Mouse (Mus musculus) stomach, embryonic 16.5 days (tissue): ENCODE measurements around the gene Abcg1. TPM values are rescaled to one million over a fixed set of nuclear protein-coding genes. Genes with fewer than 3 reads are reported as not detected.

Experiments used
- ATAC-seq: fragments of 200-750 bp; cut with Nextera tagmentation; 2 replicates; pipeline ENCODE4 v1.8.0; 2017; ENCODE audit warnings: moderate number of reproducible peaks, moderate TSS enrichment; ENCODE audit not compliant: insufficient read depth, low FRiP score
- H3K27ac ChIP-seq: fragments of 300-500 bp; sonication (generic); 2 replicates; pipeline ENCODE4 v1.5.1; 2014; ENCODE audit warnings: low read length
- H3K27me3 ChIP-seq: fragments of 300-500 bp; sonication (generic); 2 replicates; pipeline ENCODE4 v1.6.1; 2014; ENCODE audit warnings: low read length, control low read depth, mixed read lengths; ENCODE audit not compliant: control insufficient read depth, insufficient read depth
- H3K36me3 ChIP-seq: fragments of 300-500 bp; sonication (generic); 2 replicates; pipeline ENCODE4 v1.6.1; 2014; ENCODE audit warnings: low read length; ENCODE audit not compliant: control insufficient read depth, insufficient read depth
- H3K4me1 ChIP-seq: fragments of 300-500 bp; sonication (generic); 2 replicates; pipeline ENCODE4 v1.6.1; 2014; ENCODE audit warnings: low read length, control low read depth, mixed read lengths; ENCODE audit not compliant: control insufficient read depth, insufficient read depth
- H3K4me2 ChIP-seq: fragments of 300-500 bp; sonication (generic); 2 replicates; pipeline ENCODE4 v1.6.1; 2014; ENCODE audit warnings: low read depth, low read length, mixed read lengths
- H3K4me3 ChIP-seq: fragments of 300-500 bp; sonication (generic); replicated peaks from 2 replicates; pipeline ENCODE4 v1.5.1; 2014; ENCODE audit warnings: mild to moderate bottlenecking, low read length
- H3K9ac ChIP-seq: fragments of 300-500 bp; sonication (generic); 2 replicates; pipeline ENCODE4 v1.6.1; 2014; ENCODE audit warnings: low read length
- H3K9me3 ChIP-seq: fragments of 300-500 bp; sonication (generic); replicated peaks from 2 replicates; pipeline ENCODE4 v1.6.1; 2016; ENCODE audit warnings: low read length, control low read depth; ENCODE audit not compliant: control insufficient read depth
- WGBS: fragments of 180-500 bp; shearing (Covaris S2); extraction: QIAGEN DNeasy Blood & Tissue Kit; methylation state at CpG from one replicate; pipeline ENCODE4 v1.1.7; 2014; 5-methylcytosine and 5-hydroxymethylcytosine counted together
- polyA plus RNA-seq: library from polyadenylated mRNA; unstranded; fragments of >200 nt; fragmentation: Nextera tagmentation; extraction: Ambion mirVana; gene quantifications from 2 replicates; pipeline ENCODE4 v1.2.1, GENCODE M21; 2015

The Abcg1 gene
- polyA plus RNA-seq, 1 experiment from 2014 or later: 11.3 TPM

DNA sequence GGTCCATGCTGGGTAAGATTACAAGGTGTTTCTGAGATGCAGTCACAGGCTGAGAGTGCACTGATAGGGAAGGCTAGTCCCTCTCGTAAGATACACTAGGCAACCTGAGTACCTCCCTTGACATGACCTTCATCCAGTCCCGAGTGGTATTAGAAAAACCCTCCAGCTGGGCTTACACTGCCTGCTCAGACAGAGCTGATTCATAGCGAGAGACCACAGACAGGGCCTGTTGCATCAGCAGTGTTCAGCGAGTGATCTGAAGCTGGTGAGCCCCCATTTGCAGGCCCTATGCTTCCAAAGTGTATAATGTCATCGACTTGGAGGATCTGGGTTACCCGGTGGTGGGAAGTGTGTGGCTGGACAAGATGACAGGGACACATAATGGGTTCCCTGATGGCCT is 107.7 kb downstream of the Abcg1 start, which contains the start of gene Tff1:
Gene Tff1, minus strand, starts transcription at position 151 of the 400 bp plus-strand sequence.
- H3K36me3 ChIP-seq: no peaks in the 10 kb centered on the region
- H3K9me3 ChIP-seq: no peaks in the 10 kb centered on the region
- peaks cover 3% of the 10 kb centered on the region; the same call in 1 of the 2 replicates for H3K4me1 ChIP-seq
- no peak for ATAC-seq
- 74% methylated on average over 6 of the region's 6 CpGs for WGBS
- H3K4me2 ChIP-seq: no peak within 1 kb of the TSS
- no peak within 1 kb of the TSS; the same call in 1 of the 2 replicates for H3K4me3 ChIP-seq
- no peaks in the 10 kb centered on the region for H3K27me3 ChIP-seq
- 0 out of 2 replicates have a peak within 1 kb of the TSS, but pooled peaks have one; percentile 10 for H3K9ac ChIP-seq
- no peak within 1 kb of the TSS; the same call in 1 of the 2 replicates for H3K27ac ChIP-seq

Other genes starting within 250 kb of the Abcg1 start
- 0.19 and 0.21 TPM in 2 replicates for gene Glp1r, start 155.9 kb upstream of the Abcg1 start, polyA plus RNA-seq
- gene Umodl1, start 103.0 kb upstream of the Abcg1 start, polyA plus RNA-seq: not detected in 2 replicates
- gene Tff3, start 72.0 kb downstream of the Abcg1 start, polyA plus RNA-seq: 109 and 128 TPM in 2 replicates
- gene Tff2, start 86.6 kb downstream of the Abcg1 start, polyA plus RNA-seq: 99.1 and 132 TPM in 2 replicates
- 263 and 418 TPM in 2 replicates for gene Tff1, start 107.6 kb downstream of the Abcg1 start, polyA plus RNA-seq
- gene Tmprss3, start 141.3 kb downstream of the Abcg1 start, polyA plus RNA-seq: 0.39 and 0.89 TPM in 2 replicates
- 1.1 and 1.4 TPM in 2 replicates for gene Ubash3a, start 150.2 kb downstream of the Abcg1 start, polyA plus RNA-seq
- 1.5 and 2.5 TPM in 2 replicates for gene Rsph1, start 219.7 kb downstream of the Abcg1 start, polyA plus RNA-seq
- 16.1 and 22.5 TPM in 2 replicates for gene Slc37a1, start 229.1 kb downstream of the Abcg1 start, polyA plus RNA-seq